In the genomic region with DNA sequence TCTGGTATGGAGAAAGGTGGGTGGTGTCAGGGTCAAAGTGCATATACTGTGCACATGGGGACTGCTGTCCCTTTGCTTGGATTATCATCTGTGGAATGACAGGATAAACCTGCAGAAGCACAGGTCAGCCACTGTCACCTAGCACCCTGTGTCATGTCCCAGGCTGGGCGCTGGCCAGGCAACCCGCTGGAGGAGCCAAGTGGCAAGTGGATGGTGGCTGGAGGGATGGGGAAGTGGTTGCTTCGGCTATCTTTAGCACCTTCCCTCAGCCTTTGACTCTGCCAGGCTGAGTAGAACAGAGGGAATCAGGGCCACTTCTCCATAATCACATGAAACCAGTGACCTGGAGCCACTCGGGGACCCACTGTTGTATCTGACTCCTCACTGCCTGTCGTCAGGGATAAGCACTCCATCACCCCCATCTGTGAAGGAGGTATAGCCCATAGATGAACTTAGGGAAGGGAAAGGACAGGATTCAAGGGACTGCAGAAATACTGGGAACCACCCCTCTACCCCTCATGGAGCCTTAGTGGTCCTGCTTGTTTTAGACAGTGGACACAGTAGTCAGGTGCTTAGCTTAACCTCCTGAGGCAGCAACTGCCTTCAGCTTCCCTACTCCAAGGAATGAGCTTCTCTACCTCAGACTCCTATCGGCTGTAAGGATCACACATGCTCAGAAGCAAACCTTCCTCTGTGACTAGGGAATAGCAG, we compare ENCODE assay signal across 9 mouse cellular contexts. TPM values are rescaled to one million over a fixed set of nuclear protein-coding genes. Genes with fewer than 3 reads are reported as not detected.
A peak's percentile ranks its signal among the peaks of the same experiment; 100 is the strongest.
DNase-seq lines count a peak whose midpoint lies in the region; ATAC-seq and TF ChIP-seq lines count a peak whose summit lies in the region.
"Had no signal": no experiment of that assay in that cellular context is flagged by ENCODE, and none has a peak within 500 bp of the region (broad histone marks: within the 10 kb centered on the region; RNA-seq: fewer than 3 reads in every experiment).

No protein-coding gene starts in this region.

- 0 out of 2 replicates have a peak overlapping the region, but pooled peaks have one; percentile 6 for H3K9ac ChIP-seq in heart, postnatal 0 days (replicated peaks; ENCODE audit: low read depth, low read length)

- TF ChIP-seq CTCF in left cerebral cortex, adult 2 months (IDR thresholded peaks at IDR 0.05): no peak
- TF ChIP-seq CTCF in heart, postnatal 0 days (IDR thresholded peaks at IDR 0.05; ENCODE audit: low read depth): no peak

- no peak overlapping the region for H3K4me2 ChIP-seq in heart, postnatal 0 days (ENCODE audit: low read depth, low read length)

- peaks cover 22% of the 10 kb centered on the region for H3K4me1 ChIP-seq in heart, postnatal 0 days (ENCODE audit: control insufficient read depth, insufficient read depth)

- WGBS in heart, postnatal 0 days: 38% methylated on average over 6 of the region's 6 CpGs

- no peaks in the 10 kb centered on the region for H3K27me3 ChIP-seq in heart, postnatal 0 days (ENCODE audit: control insufficient read depth, insufficient read depth, low read length)

- ATAC-seq in heart, postnatal 0 days (ENCODE audit: insufficient read depth, low read depth): 0 out of 2 replicates have a peak, but pooled peaks have one; percentile 15
- ATAC-seq in megakaryocyte progenitor cell, adult 5-6 weeks (replicated peaks; ENCODE audit: poor library complexity): 0 out of 2 replicates have a peak, but pooled peaks have one; percentile 4

- peaks cover 30% of the 10 kb centered on the region for H3K36me3 ChIP-seq in heart, postnatal 0 days (replicated peaks; ENCODE audit: control insufficient read depth, insufficient read depth, low read length)

- intact Hi-C loops in left cerebral cortex, adult 2 months (cut with DNase I): loop anchor here (5.0 kb wide), 2 partner anchors 63 to 323 kb away; a partner anchor contains a TSS
- intact Hi-C loops in gastrocnemius, postnatal 14 days (cut with DNase I; ENCODE audit: low total_unique reads): loop anchor here (5.0 kb wide), 1 partner anchor 63 kb away; a partner anchor contains a TSS

- no peak for DNase-seq in left cerebral cortex, adult 2 months (ENCODE audit: extremely low spot score in 1 of 2, low spot score in 2 of 2)
- DNase-seq in left cerebral cortex, adult 9 months (ENCODE audit: low spot score in 2 of 2): no peak
- DNase-seq in gastrocnemius, postnatal 14 days: peak; percentile 78
- no peak for DNase-seq in heart, postnatal 0 days (ENCODE audit: low spot score)
- DNase-seq in layer of hippocampus, adult 18-20 months (ENCODE audit: low spot score in 2 of 2): no peak
- no peak for DNase-seq in c-Kit-positive CD71-positive TER-119-positive erythroid progenitor cells, embryonic 14.5 days (ENCODE audit: low spot score)
- DNase-seq in right cerebral cortex, postnatal 4 days: no peak

- no peak for TF ChIP-seq EP300 in heart, postnatal 0 days (IDR thresholded peaks at IDR 0.05; ENCODE audit: low read depth)

- H3K9me3 ChIP-seq in heart, postnatal 0 days (replicated peaks; ENCODE audit: control insufficient read depth, low read length): no peaks in the 10 kb centered on the region

- H3K27ac ChIP-seq in left cerebral cortex, adult 2 months: peak overlapping the region; percentile 11; the same call in 1 of the 2 replicates
- peak overlapping the region; percentile 31; the same call in 1 of the 2 replicates for H3K27ac ChIP-seq in heart, postnatal 0 days (ENCODE audit: low read depth)

- no peak overlapping the region for H3K4me3 ChIP-seq in left cerebral cortex, adult 2 months
- no peak overlapping the region for H3K4me3 ChIP-seq in heart, postnatal 0 days (ENCODE audit: low read depth, low read length)
- H3K4me3 ChIP-seq: erythroblast, embryonic 14.5 days had no signal

RNA-seq across cellular contexts. Expression of a gene that starts 16.3 kb away (rescaled TPM):
- total RNA-seq in left cerebral cortex, adult 2 months (2021): 100 to 1,000 TPM; 429 to 434 TPM
- 10 to 100 TPM; 16.6 to 20.1 TPM for total RNA-seq in gastrocnemius, postnatal 14 days (2021)
- total RNA-seq in heart, postnatal 0 days (2014; rRNA removed; ENCODE audit: low replicate concordance): 104 and 144 TPM in 2 replicates
- polyA plus RNA-seq in heart, postnatal 0 days (2015; fragmentation: Nextera tagmentation; extraction: Ambion mirVana): 140 and 150 TPM in 2 replicates
- 2.1 and 3.6 TPM in 2 replicates for total RNA-seq in megakaryocyte progenitor cell, adult 5-6 weeks (2015)
- total RNA-seq in megakaryocyte progenitor cell, adult 5-6 weeks (2017): 1.5 and 1.8 TPM in 2 replicates
- total RNA-seq in layer of hippocampus, adult 18-20 months (2021): 100 to 1,000 TPM; 370 to 379 TPM

RNA-seq across cellular contexts. Expression of a gene that starts 16.9 kb away (rescaled TPM):
- 100 to 1,000 TPM; 439 to 468 TPM for total RNA-seq in left cerebral cortex, adult 2 months (2021)
- 100 to 1,000 TPM; 129 to 167 TPM for total RNA-seq in gastrocnemius, postnatal 14 days (2021)
- 763 and 766 TPM in 2 replicates for total RNA-seq in heart, postnatal 0 days (2014; rRNA removed; ENCODE audit: low replicate concordance)
- polyA plus RNA-seq in heart, postnatal 0 days (2015; fragmentation: Nextera tagmentation; extraction: Ambion mirVana): 480 and 487 TPM in 2 replicates
- 2,120 and 2,179 TPM in 2 replicates for total RNA-seq in megakaryocyte progenitor cell, adult 5-6 weeks (2015)
- total RNA-seq in megakaryocyte progenitor cell, adult 5-6 weeks (2017): 3,037 and 3,138 TPM in 2 replicates
- total RNA-seq in layer of hippocampus, adult 18-20 months (2021): 100 to 1,000 TPM; 600 to 628 TPM

RNA-seq across cellular contexts. Expression of a gene that starts 58.1 kb away (rescaled TPM):
- 10 to 100 TPM; 23.7 to 26.4 TPM for total RNA-seq in left cerebral cortex, adult 2 months (2021)
- total RNA-seq in gastrocnemius, postnatal 14 days (2021): 10 to 100 TPM; 13.1 to 15.1 TPM
- 37.3 and 41.2 TPM in 2 replicates for total RNA-seq in heart, postnatal 0 days (2014; rRNA removed; ENCODE audit: low replicate concordance)
- polyA plus RNA-seq in heart, postnatal 0 days (2015; fragmentation: Nextera tagmentation; extraction: Ambion mirVana): 25.0 and 29.1 TPM in 2 replicates
- total RNA-seq in megakaryocyte progenitor cell, adult 5-6 weeks (2015): 4.0 and 6.0 TPM in 2 replicates
- total RNA-seq in megakaryocyte progenitor cell, adult 5-6 weeks (2017): 15.7 and 19.2 TPM in 2 replicates
- 10 to 100 TPM; 21.2 to 23.4 TPM for total RNA-seq in layer of hippocampus, adult 18-20 months (2021)
